Mouse (Mus musculus) CH12.LX (cell line): ENCODE measurements around the gene Sgms1. TPM values are rescaled to one million over a fixed set of nuclear protein-coding genes. Genes with fewer than 3 reads are reported as not detected.

Experiments
- polyA plus RNA-seq: library from polyadenylated mRNA; unstranded; fragments of >175 nt; gene quantifications from 2 replicates; pipeline ENCODE4 v1.2.1, GENCODE M21; 2012; ENCODE audit warnings: low read depth; ENCODE audit not compliant: insufficient read length
- total RNA-seq, 2 experiments: library from RNA; depleted of rRNA; stranded (reverse); fragments of 300-350 nt in 1 of 2; fragments of >200 nt in 1 of 2; gene quantifications; 2 replicates each; pipeline ENCODE4 v1.2.3; 2012 to 2014

Sgms1 gene
- total and polyA plus RNA-seq, 3 experiments = 1.4 to 1.8 (median 1.8) TPM

Other genes starting within 250 kb of the Sgms1 start
- gene Rpl9-ps6, start 76.9 kb upstream of the Sgms1 start, total RNA-seq (2012; rRNA removed) = 132 and 145 TPM in 2 replicates
- gene Rpl9-ps6, start 76.9 kb upstream of the Sgms1 start, total RNA-seq (2014; rRNA removed) = 772 and 843 TPM in 2 replicates
- 149 and 309 TPM in 2 replicates for gene Rpl9-ps6, start 76.9 kb upstream of the Sgms1 start, polyA plus RNA-seq
- 44.0 and 50.7 TPM in 2 replicates for gene Minpp1, start 96.1 kb upstream of the Sgms1 start, total RNA-seq (2012; rRNA removed)
- gene Minpp1, start 96.1 kb upstream of the Sgms1 start, total RNA-seq (2014; rRNA removed) = 73.1 and 73.2 TPM in 2 replicates
- 41.9 and 50.5 TPM in 2 replicates for gene Minpp1, start 96.1 kb upstream of the Sgms1 start, polyA plus RNA-seq
- gene Papss2, start 206.1 kb upstream of the Sgms1 start, total RNA-seq (2012; rRNA removed) = 0.21 and 0.42 TPM in 2 replicates
- gene Papss2, start 206.1 kb upstream of the Sgms1 start, total RNA-seq (2014; rRNA removed) = 0.23 and 0.39 TPM in 2 replicates
- 0.36 and 0.44 TPM in 2 replicates for gene Papss2, start 206.1 kb upstream of the Sgms1 start, polyA plus RNA-seq